Mouse (Mus musculus) bone marrow, adult 2 months (tissue): ENCODE data around the gene Ptcd2. TPM values are rescaled to one million over a fixed set of nuclear protein-coding genes. Genes with fewer than 3 reads are reported as not detected.
A peak's percentile ranks its signal among the peaks of the same experiment; 100 is the strongest.

Source experiments
- H3K27ac ChIP-seq: fragments of 200-500 bp; 2 replicates; pipeline ENCODE4 v1.5.1; 2012; ENCODE audit warnings: low read depth, mild to moderate bottlenecking, control low read depth, inconsistent platforms, low read length; ENCODE audit not compliant: control insufficient read depth, poor library complexity, insufficient read depth
- H3K4me1 ChIP-seq: fragments of 200-500 bp; 2 replicates; pipeline ENCODE4 v1.6.1; 2011; ENCODE audit warnings: low read length; ENCODE audit not compliant: control insufficient read depth, insufficient read depth
- H3K4me3 ChIP-seq: fragments of 200-500 bp; replicated peaks from 2 replicates; pipeline ENCODE3; 2011; ENCODE audit warnings: mild to moderate bottlenecking, low read depth, low read length, control low read depth; ENCODE audit not compliant: control insufficient read depth
- CTCF ChIP-seq: fragments of 200-500 bp; IDR thresholded peaks from 2 replicates; pipeline ENCODE4 v1.5.1; 2011; ENCODE audit warnings: low read length, control low read depth; ENCODE audit not compliant: control insufficient read depth, insufficient read depth
- POLR2A ChIP-seq: fragments of 200-500 bp; IDR thresholded peaks from 2 replicates; pipeline ENCODE4 v1.6.1; 2011; ENCODE audit warnings: low read depth, mild to moderate bottlenecking, control low read depth, low read length, borderline replicate concordance; ENCODE audit not compliant: control insufficient read depth
- WGBS: fragments of 180-500 bp; shearing (Covaris S2); methylation state at CpG from one replicate; pipeline ENCODE4 v1.1.7; 2018; 5-methylcytosine and 5-hydroxymethylcytosine counted together
- polyA plus RNA-seq: library from polyadenylated mRNA; stranded (reverse); fragments of >200 nt; gene quantifications from 2 replicates; pipeline ENCODE4 v1.2.4, GENCODE M21; 2011; ENCODE audit warnings: low replicate concordance; ENCODE audit not compliant: missing spikeins, insufficient read depth, insufficient read length

Gene Ptcd2
- polyA plus RNA-seq = 7.0 and 20.1 TPM in 2 replicates

- Histone ChIP-seq H3K4me3 (peak within 1 kb of the TSS; percentile 91), H3K27ac (peak within 1 kb of the TSS; percentile 67; the same call in 1 of the 2 replicates), H3K4me1 (peaks cover 2% of the 10 kb centered on the region; the same call in 1 of the 2 replicates)
- 1% methylated on average over 39 of the region's 39 CpGs for WGBS
- no peak for TF ChIP-seq CTCF
- peak; percentile 80; the same call in 1 of the 2 replicates for TF ChIP-seq POLR2A
Measured at GRCm38 (mm10) chr13:99344599-99345575, at the start of gene Ptcd2, which contains the start of gene Mrps27. Gene Ptcd2 (minus strand): TSS chr13:99344705. Gene Mrps27 (plus strand): TSS chr13:99344786.

GRCm38 (mm10) chr13:99393128-99393527 lies 48.6 kb upstream of the Ptcd2 start:
- no peak overlapping the region for H3K4me3 ChIP-seq
- 33% methylated on average over 3 of the region's 3 CpGs for WGBS
- no peak overlapping the region for H3K27ac ChIP-seq
- no peaks in the 10 kb centered on the region; the same call in 1 of the 2 replicates for H3K4me1 ChIP-seq
- no peak for TF ChIP-seq POLR2A
- TF ChIP-seq CTCF = no peak

GRCm38 (mm10) chr13:99391417-99391816 lies 46.9 kb upstream of the Ptcd2 start:
- H3K4me1 ChIP-seq = no peaks in the 10 kb centered on the region; the same call in 1 of the 2 replicates
- H3K4me3 ChIP-seq = no peak overlapping the region
- 88% methylated on average over 3 of the region's 3 CpGs for WGBS
- TF ChIP-seq POLR2A (no peak), CTCF (no peak)
- no peak overlapping the region for H3K27ac ChIP-seq

- no peak for TF ChIP-seq POLR2A
- no peak for TF ChIP-seq CTCF
- WGBS = 49% methylated on average over 7 of the region's 7 CpGs
- H3K27ac ChIP-seq = no peak overlapping the region
- no peak overlapping the region for H3K4me3 ChIP-seq
- H3K4me1 ChIP-seq = no peaks in the 10 kb centered on the region
Measured at GRCm38 (mm10) chr13:99387901-99388811, 43.7 kb upstream of the Ptcd2 start.

GRCm38 (mm10) chr13:99386341-99386740 lies 41.8 kb upstream of the Ptcd2 start:
- WGBS = 84% methylated on average over 7 of the region's 7 CpGs
- no peak for TF ChIP-seq POLR2A
- TF ChIP-seq CTCF = no peak

GRCm38 (mm10) chr13:99385911-99386310 lies 41.4 kb upstream of the Ptcd2 start:
- 87% methylated on average over 6 of the region's 6 CpGs for WGBS
- H3K4me1 ChIP-seq = no peaks in the 10 kb centered on the region
- no peak overlapping the region for H3K4me3 ChIP-seq
- H3K27ac ChIP-seq = no peak overlapping the region
- TF ChIP-seq POLR2A = no peak
- TF ChIP-seq CTCF = no peak

More at GRCm38 (mm10) chr13:99386341-99386740, 41.8 kb upstream of the Ptcd2 start:
- Histone ChIP-seq H3K4me1 (no peaks in the 10 kb centered on the region), H3K27ac (no peak overlapping the region), H3K4me3 (no peak overlapping the region)

GRCm38 (mm10) chr13:99384555-99385203 lies 40.2 kb upstream of the Ptcd2 start:
- no peak overlapping the region for H3K4me3 ChIP-seq
- H3K4me1 ChIP-seq = no peaks in the 10 kb centered on the region
- no peak overlapping the region for H3K27ac ChIP-seq
- WGBS = 74% methylated on average over 7 of the region's 7 CpGs
- TF ChIP-seq CTCF (no peak), POLR2A (no peak)
